Mouse (Mus musculus) liver, embryonic 15.5 days (tissue): Measurements from ENCODE around the gene Ms4a6d. TPM values are rescaled to one million over a fixed set of nuclear protein-coding genes. Genes with fewer than 3 reads are reported as not detected.

ENCODE experiments used
- ATAC-seq: fragments of 200-750 bp; cut with Nextera tagmentation; 2 replicates; pipeline ENCODE4 v1.8.0; 2017; ENCODE audit warnings: moderate number of reproducible peaks, mild to moderate bottlenecking, moderate library complexity; ENCODE audit not compliant: insufficient read depth
- H3K27ac ChIP-seq: fragments of 300-500 bp; sonication (generic); replicated peaks from 2 replicates; pipeline ENCODE4 v1.5.1; 2015; ENCODE audit warnings: mild to moderate bottlenecking, inconsistent platforms
- H3K27me3 ChIP-seq: fragments of 300-500 bp; sonication (generic); 2 replicates; pipeline ENCODE4 v1.6.1; 2015; ENCODE audit warnings: mild to moderate bottlenecking, inconsistent platforms
- H3K36me3 ChIP-seq: fragments of 300-500 bp; sonication (generic); replicated peaks from 2 replicates; pipeline ENCODE4 v1.6.1; 2015; ENCODE audit warnings: moderate library complexity, mild to moderate bottlenecking, inconsistent platforms
- H3K4me1 ChIP-seq: fragments of 300-500 bp; sonication (generic); replicated peaks from 2 replicates; pipeline ENCODE4 v1.6.1; 2015; ENCODE audit warnings: inconsistent platforms
- H3K4me2 ChIP-seq: fragments of 300-500 bp; sonication (generic); 2 replicates; pipeline ENCODE4 v1.6.1; 2015; ENCODE audit warnings: moderate library complexity, mild to moderate bottlenecking, inconsistent platforms
- H3K4me3 ChIP-seq: fragments of 300-500 bp; sonication (generic); replicated peaks from 2 replicates; pipeline ENCODE4 v1.5.1; 2015; ENCODE audit warnings: mild to moderate bottlenecking, inconsistent platforms
- H3K9ac ChIP-seq: fragments of 300-500 bp; sonication (generic); 2 replicates; pipeline ENCODE4 v1.6.1; 2015; ENCODE audit warnings: moderate library complexity, mild to moderate bottlenecking, inconsistent platforms
- H3K9me3 ChIP-seq: fragments of 300-500 bp; sonication (generic); replicated peaks from 2 replicates; pipeline ENCODE4 v1.6.1; 2016; ENCODE audit warnings: inconsistent platforms
- WGBS: fragments of 180-500 bp; shearing (Covaris S2); methylation state at CpG from one replicate; pipeline ENCODE4 v1.1.7; 2015; ENCODE audit warnings: mixed read lengths; ENCODE audit not compliant: insufficient replicate concordance; 5-methylcytosine and 5-hydroxymethylcytosine counted together
- polyA plus RNA-seq: library from polyadenylated mRNA; unstranded; fragments of >200 nt; fragmentation: Nextera tagmentation; extraction: Ambion mirVana; gene quantifications from 2 replicates; pipeline ENCODE4 v1.2.1, GENCODE M21; 2015

Ms4a6d gene
- 4.5 and 4.8 TPM in 2 replicates for polyA plus RNA-seq

GRCm38 (mm10) chr19:11604603-11605002, at the start of gene Ms4a6d:
Gene Ms4a6d (minus strand): TSS chr19:11604849.
- no peak within 1 kb of the TSS for H3K4me2 ChIP-seq
- no peaks in the 10 kb centered on the region for H3K27me3 ChIP-seq
- no peak for ATAC-seq
- no peaks in the 10 kb centered on the region for H3K36me3 ChIP-seq
- no peaks in the 10 kb centered on the region for H3K9me3 ChIP-seq
- H3K4me3 ChIP-seq = no peak within 1 kb of the TSS
- H3K4me1 ChIP-seq = no peaks in the 10 kb centered on the region
- whole genome bisulfite sequencing = 53% methylated on average over 2 of the region's 2 CpGs
- no peak within 1 kb of the TSS for H3K9ac ChIP-seq
- no peak within 1 kb of the TSS for H3K27ac ChIP-seq

GRCm38 (mm10) chr19:11649564-11649963, 44.9 kb upstream of the Ms4a6d start:
- ATAC-seq = no peak
- H3K4me2 ChIP-seq = no peak overlapping the region
- H3K9ac ChIP-seq = no peak overlapping the region
- H3K4me1 ChIP-seq = no peaks in the 10 kb centered on the region
- no peaks in the 10 kb centered on the region for H3K9me3 ChIP-seq
- 65% methylated on average over 4 of the region's 4 CpGs for WGBS
- no peaks in the 10 kb centered on the region for H3K36me3 ChIP-seq
- H3K4me3 ChIP-seq = no peak overlapping the region
- H3K27me3 ChIP-seq = no peaks in the 10 kb centered on the region
- no peak overlapping the region for H3K27ac ChIP-seq

- H3K4me3 ChIP-seq = no peak overlapping the region
- no peak overlapping the region for H3K4me2 ChIP-seq
- no peaks in the 10 kb centered on the region for H3K4me1 ChIP-seq
- WGBS = 47% methylated on average over 3 of the region's 3 CpGs
- H3K36me3 ChIP-seq = no peaks in the 10 kb centered on the region
- ATAC-seq = no peak
- no peaks in the 10 kb centered on the region for H3K27me3 ChIP-seq
- no peaks in the 10 kb centered on the region for H3K9me3 ChIP-seq
- no peak overlapping the region for H3K27ac ChIP-seq
- no peak overlapping the region for H3K9ac ChIP-seq
These were observed 41.5 kb upstream of the Ms4a6d start for GRCm38 (mm10) chr19:11646166-11646565.

- Histone ChIP-seq H3K27ac (no peak within 1 kb of the TSS), H3K9ac (no peak within 1 kb of the TSS), H3K27me3 (no peaks in the 10 kb centered on the region), H3K36me3 (no peaks in the 10 kb centered on the region), H3K4me3 (peak within 1 kb of the TSS; percentile 17; the same call in 1 of the 2 replicates), H3K4me2 (no peak within 1 kb of the TSS), H3K9me3 (no peaks in the 10 kb centered on the region), H3K4me1 (no peaks in the 10 kb centered on the region)
- 45% methylated on average over 1 of the region's 1 CpGs for WGBS
- ATAC-seq = no peak
These were observed 36.1 kb upstream of the Ms4a6d start, which contains the start of gene Ms4a3 for GRCm38 (mm10) chr19:11640732-11641131. Gene Ms4a3 (minus strand): TSS chr19:11640851.

- Histone ChIP-seq H3K9ac (no peak overlapping the region), H3K4me1 (no peaks in the 10 kb centered on the region), H3K27ac (no peak overlapping the region), H3K36me3 (no peaks in the 10 kb centered on the region), H3K4me3 (0 out of 2 replicates have a peak overlapping the region, but pooled peaks have one; percentile 0), H3K27me3 (no peaks in the 10 kb centered on the region), H3K4me2 (no peak overlapping the region), H3K9me3 (no peaks in the 10 kb centered on the region)
- WGBS = 44% methylated on average over 4 of the region's 4 CpGs
- ATAC-seq = no peak
These were observed 34.4 kb upstream of the Ms4a6d start for GRCm38 (mm10) chr19:11639038-11639437.

- ATAC-seq = no peak
- Histone ChIP-seq H3K9ac (no peak overlapping the region), H3K9me3 (no peaks in the 10 kb centered on the region), H3K4me1 (no peaks in the 10 kb centered on the region), H3K27ac (no peak overlapping the region), H3K4me3 (no peak overlapping the region), H3K36me3 (no peaks in the 10 kb centered on the region), H3K4me2 (no peak overlapping the region), H3K27me3 (no peaks in the 10 kb centered on the region)
- WGBS = 9% methylated on average over 5 of the region's 5 CpGs
These were observed 30.9 kb upstream of the Ms4a6d start for GRCm38 (mm10) chr19:11635572-11635971.

GRCm38 (mm10) chr19:11634330-11634729, 29.7 kb upstream of the Ms4a6d start:
- Histone ChIP-seq H3K27ac (no peak overlapping the region), H3K4me3 (no peak overlapping the region), H3K36me3 (no peaks in the 10 kb centered on the region), H3K9me3 (no peaks in the 10 kb centered on the region), H3K27me3 (no peaks in the 10 kb centered on the region), H3K4me2 (no peak overlapping the region), H3K9ac (no peak overlapping the region), H3K4me1 (no peaks in the 10 kb centered on the region)
- 41% methylated on average over 2 of the region's 2 CpGs for WGBS
- no peak for ATAC-seq

- no peak overlapping the region for H3K27ac ChIP-seq
- no peak overlapping the region for H3K4me3 ChIP-seq
- H3K4me1 ChIP-seq = no peaks in the 10 kb centered on the region
- no peak for ATAC-seq
- H3K4me2 ChIP-seq = no peak overlapping the region
- 60% methylated on average over 1 of the region's 1 CpGs for WGBS
- H3K36me3 ChIP-seq = no peaks in the 10 kb centered on the region
- H3K27me3 ChIP-seq = no peaks in the 10 kb centered on the region
- no peaks in the 10 kb centered on the region for H3K9me3 ChIP-seq
- H3K9ac ChIP-seq = no peak overlapping the region
These were observed 29.1 kb upstream of the Ms4a6d start for GRCm38 (mm10) chr19:11633732-11634131.

GRCm38 (mm10) chr19:11625231-11625630, 20.6 kb upstream of the Ms4a6d start:
- peak; percentile 85 for ATAC-seq
- Histone ChIP-seq H3K27ac (no peak overlapping the region), H3K9ac (no peak overlapping the region), H3K4me3 (no peak overlapping the region), H3K4me2 (no peak overlapping the region), H3K36me3 (no peaks in the 10 kb centered on the region), H3K27me3 (no peaks in the 10 kb centered on the region), H3K4me1 (peaks cover 10% of the 10 kb centered on the region), H3K9me3 (no peaks in the 10 kb centered on the region)
- 26% methylated on average over 5 of the region's 5 CpGs for WGBS

- no peak overlapping the region for H3K4me2 ChIP-seq
- no peak for ATAC-seq
- H3K9me3 ChIP-seq = no peaks in the 10 kb centered on the region
- H3K4me1 ChIP-seq = peaks cover 10% of the 10 kb centered on the region
- H3K36me3 ChIP-seq = no peaks in the 10 kb centered on the region
- H3K27me3 ChIP-seq = no peaks in the 10 kb centered on the region
- no peak overlapping the region for H3K9ac ChIP-seq
- H3K4me3 ChIP-seq = no peak overlapping the region
- no peak overlapping the region for H3K27ac ChIP-seq
These were observed 20.2 kb upstream of the Ms4a6d start for GRCm38 (mm10) chr19:11624800-11625199.

- WGBS = 46% methylated on average over 2 of the region's 2 CpGs
These were observed 18.9 kb upstream of the Ms4a6d start, which contains the start of gene Ms4a2 for GRCm38 (mm10) chr19:11623551-11623950. Gene Ms4a2 (minus strand): TSS chr19:11623719.

GRCm38 (mm10) chr19:11617983-11618382, 13.3 kb upstream of the Ms4a6d start:
- peaks cover 15% of the 10 kb centered on the region for H3K4me1 ChIP-seq
- peak; percentile 74; the same call in 1 of the 2 replicates for ATAC-seq
- H3K9me3 ChIP-seq = no peaks in the 10 kb centered on the region
- H3K4me3 ChIP-seq = no peak overlapping the region
- no peak overlapping the region for H3K4me2 ChIP-seq
- no peak overlapping the region for H3K9ac ChIP-seq
- no peaks in the 10 kb centered on the region for H3K27me3 ChIP-seq
- no peak overlapping the region for H3K27ac ChIP-seq
- no peaks in the 10 kb centered on the region for H3K36me3 ChIP-seq

More at GRCm38 (mm10) chr19:11623551-11623950, 18.9 kb upstream of the Ms4a6d start, which contains the start of gene Ms4a2:
- Histone ChIP-seq H3K9me3 (no peaks in the 10 kb centered on the region), H3K4me3 (no peak within 1 kb of the TSS), H3K9ac (no peak within 1 kb of the TSS), H3K27ac (no peak within 1 kb of the TSS), H3K36me3 (no peaks in the 10 kb centered on the region), H3K27me3 (no peaks in the 10 kb centered on the region), H3K4me1 (peaks cover 15% of the 10 kb centered on the region), H3K4me2 (no peak within 1 kb of the TSS)
- no peak for ATAC-seq
